Mouse (Mus musculus): ENCODE results near the gene Akip1. TPM values are rescaled to one million over a fixed set of nuclear protein-coding genes. Genes with fewer than 3 reads are reported as not detected.

Akip1 gene
- polyA plus RNA-seq, 1 experiment from 2014 or later = 33.1 TPM

- TF ChIP-seq CTCF (IDR thresholded peaks at IDR 0.05; ENCODE audit: low read depth) = no peak
- Histone ChIP-seq H3K9me3 (replicated peaks; ENCODE audit: low read length) (no peaks in the 10 kb centered on the region), H3K4me2 (ENCODE audit: low read length) (no peak overlapping the region), H3K27ac (no peak overlapping the region), H3K27me3 (ENCODE audit: insufficient read depth, low read length) (no peaks in the 10 kb centered on the region), H3K9ac (ENCODE audit: low read depth, low read length) (no peak overlapping the region), H3K36me3 (ENCODE audit: insufficient read depth, low read length) (0 out of 2 replicates have a peak, but pooled peaks cover 12% of the 10 kb centered on the region), H3K4me3 (replicated peaks; ENCODE audit: low read depth, low read length) (no peak overlapping the region), H3K4me1 (replicated peaks; ENCODE audit: insufficient read depth, low read length) (no peaks in the 10 kb centered on the region)
- ATAC-seq (replicated peaks; ENCODE audit: low FRiP score, low read depth) = no peak
- no peak for DNase-seq (ENCODE audit: low spot score)
- 92% methylated on average over 2 of the region's 2 CpGs for WGBS
Measured at GRCm38 (mm10) chr7:109713434-109713982, 10.0 kb downstream of the Akip1 start.

GRCm38 (mm10) chr7:109719286-109719685, 15.8 kb downstream of the Akip1 start:
- 60% methylated on average over 9 of the region's 9 CpGs for WGBS
- H3K36me3 ChIP-seq (ENCODE audit: insufficient read depth, low read length) = no peaks in the 10 kb centered on the region
- H3K9ac ChIP-seq (ENCODE audit: low read depth, low read length) = no peak overlapping the region
- H3K27ac ChIP-seq = no peak overlapping the region
- H3K4me3 ChIP-seq (replicated peaks; ENCODE audit: low read depth, low read length) = no peak overlapping the region
- no peaks in the 10 kb centered on the region for H3K4me1 ChIP-seq (replicated peaks; ENCODE audit: insufficient read depth, low read length)
- H3K9me3 ChIP-seq (replicated peaks; ENCODE audit: low read length) = no peaks in the 10 kb centered on the region
- no peaks in the 10 kb centered on the region for H3K27me3 ChIP-seq (ENCODE audit: insufficient read depth, low read length)
- DNase-seq (ENCODE audit: low spot score) (peak; percentile 63), ATAC-seq (replicated peaks; ENCODE audit: low FRiP score, low read depth) (no peak)
- H3K4me2 ChIP-seq (ENCODE audit: low read length) = no peak overlapping the region
- peak; percentile 67 for TF ChIP-seq CTCF (IDR thresholded peaks at IDR 0.05; ENCODE audit: low read depth)

DNA sequence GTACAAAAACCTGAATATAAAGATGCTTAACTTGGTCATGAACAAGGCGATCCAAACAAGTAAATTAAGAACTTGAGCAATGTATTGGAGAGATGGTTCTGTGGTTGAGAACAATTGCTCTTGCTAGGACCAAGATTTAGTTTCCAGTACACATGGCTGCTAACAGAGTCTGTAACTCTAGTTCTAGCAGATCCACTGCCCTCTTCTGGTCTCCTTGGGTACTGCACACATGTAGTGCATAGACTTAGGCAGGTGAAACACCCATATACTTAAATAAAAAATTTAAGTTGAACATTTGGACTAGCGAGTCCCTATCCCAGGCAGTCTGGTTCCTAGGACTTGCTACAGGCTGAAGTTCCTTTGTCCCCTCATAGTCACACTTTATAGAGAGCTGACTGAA, 19.1 kb downstream of the Akip1 start:
- H3K9me3 ChIP-seq (replicated peaks; ENCODE audit: low read length) = no peaks in the 10 kb centered on the region
- no peaks in the 10 kb centered on the region for H3K4me1 ChIP-seq (replicated peaks; ENCODE audit: insufficient read depth, low read length)
- no peak overlapping the region for H3K4me3 ChIP-seq (replicated peaks; ENCODE audit: low read depth, low read length)
- no peak overlapping the region for H3K4me2 ChIP-seq (ENCODE audit: low read length)
- H3K27me3 ChIP-seq (ENCODE audit: insufficient read depth, low read length) = no peaks in the 10 kb centered on the region
- peak; percentile 31; the same call in 1 of the 2 replicates for TF ChIP-seq CTCF (IDR thresholded peaks at IDR 0.05; ENCODE audit: low read depth)
- H3K27ac ChIP-seq = no peak overlapping the region
- DNase-seq (ENCODE audit: low spot score) (no peak), ATAC-seq (replicated peaks; ENCODE audit: low FRiP score, low read depth) (no peak)
- H3K36me3 ChIP-seq (ENCODE audit: insufficient read depth, low read length) = no peaks in the 10 kb centered on the region
- 94% methylated on average over 2 of the region's 2 CpGs for WGBS
- no peak overlapping the region for H3K9ac ChIP-seq (ENCODE audit: low read depth, low read length)

GRCm38 (mm10) chr7:109723114-109723513, 19.6 kb downstream of the Akip1 start:
- no peaks in the 10 kb centered on the region for H3K27me3 ChIP-seq (ENCODE audit: insufficient read depth, low read length)
- H3K27ac ChIP-seq = no peak overlapping the region
- ATAC-seq (replicated peaks; ENCODE audit: low FRiP score, low read depth) (no peak), DNase-seq (ENCODE audit: low spot score) (no peak)
- no peak overlapping the region for H3K9ac ChIP-seq (ENCODE audit: low read depth, low read length)
- 94% methylated on average over 8 of the region's 8 CpGs for WGBS
- H3K4me1 ChIP-seq (replicated peaks; ENCODE audit: insufficient read depth, low read length) = no peaks in the 10 kb centered on the region
- H3K36me3 ChIP-seq (ENCODE audit: insufficient read depth, low read length) = no peaks in the 10 kb centered on the region
- no peak overlapping the region for H3K4me3 ChIP-seq (replicated peaks; ENCODE audit: low read depth, low read length)
- no peaks in the 10 kb centered on the region for H3K9me3 ChIP-seq (replicated peaks; ENCODE audit: low read length)
- H3K4me2 ChIP-seq (ENCODE audit: low read length) = no peak overlapping the region
- TF ChIP-seq CTCF (IDR thresholded peaks at IDR 0.05; ENCODE audit: low read depth) = no peak

DNA sequence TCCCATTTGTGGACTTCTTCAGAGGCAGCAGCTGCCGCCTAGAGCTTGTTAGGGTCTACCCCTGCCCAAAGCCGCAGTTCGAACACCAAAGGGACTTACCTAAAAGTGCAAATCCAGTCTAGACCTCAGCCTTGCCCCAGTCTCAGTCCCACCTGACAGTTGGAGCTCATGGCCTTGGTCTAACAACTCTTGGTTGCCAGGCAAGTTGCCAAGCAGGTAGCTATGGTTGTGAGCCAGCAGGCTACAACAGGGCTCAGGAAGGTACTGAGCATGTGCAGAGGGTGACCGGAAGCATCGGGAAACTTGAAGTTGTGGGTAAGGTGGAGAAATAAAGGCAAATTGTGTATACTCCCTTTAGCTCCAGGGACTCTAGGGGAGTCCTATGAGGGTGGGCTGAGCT, 20.2 kb downstream of the Akip1 start, which contains the start of gene BC051019:
BC051019 (minus strand) TSS at position 154 of the 400 bp plus-strand sequence.
- H3K27me3 ChIP-seq (ENCODE audit: insufficient read depth, low read length) = no peaks in the 10 kb centered on the region
- no peak for TF ChIP-seq CTCF (IDR thresholded peaks at IDR 0.05; ENCODE audit: low read depth)
- WGBS = 88% methylated on average over 5 of the region's 5 CpGs
- no peak within 1 kb of the TSS for H3K9ac ChIP-seq (ENCODE audit: low read depth, low read length)
- DNase-seq (ENCODE audit: low spot score) = no peak
- H3K4me2 ChIP-seq (ENCODE audit: low read length) = no peak within 1 kb of the TSS
- H3K4me3 ChIP-seq (replicated peaks; ENCODE audit: low read depth, low read length) = no peak within 1 kb of the TSS
- no peaks in the 10 kb centered on the region for H3K36me3 ChIP-seq (ENCODE audit: insufficient read depth, low read length)
- H3K9me3 ChIP-seq (replicated peaks; ENCODE audit: low read length) = no peaks in the 10 kb centered on the region
- H3K27ac ChIP-seq = no peak within 1 kb of the TSS
- ATAC-seq (replicated peaks; ENCODE audit: low FRiP score, low read depth) = no peak
- H3K4me1 ChIP-seq (replicated peaks; ENCODE audit: insufficient read depth, low read length) = no peaks in the 10 kb centered on the region

DNA sequence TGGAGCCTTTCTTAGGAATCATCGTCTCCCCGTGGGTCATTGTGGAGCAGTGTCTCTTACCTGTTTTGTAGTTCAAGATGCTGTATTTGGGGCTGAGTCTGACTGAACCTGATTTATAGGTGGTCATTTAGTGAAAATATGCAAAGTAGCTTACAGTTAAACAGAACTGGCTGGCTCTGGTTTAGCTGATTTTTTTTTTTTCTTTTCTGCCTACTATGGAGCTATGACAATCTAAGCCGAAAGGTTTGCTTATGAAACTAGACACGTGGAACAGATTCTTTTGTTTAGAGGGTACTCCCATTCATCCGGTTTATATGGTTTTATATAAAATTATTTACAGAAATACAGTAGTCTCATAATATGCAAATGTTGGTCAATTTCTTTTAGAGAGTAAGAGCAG, 28.1 kb downstream of the Akip1 start, which contains the start of gene Ascl3:
Ascl3 (minus strand) TSS at position 101 of the 400 bp plus-strand sequence.
- 86% methylated on average over 5 of the region's 5 CpGs for WGBS
- H3K4me1 ChIP-seq (replicated peaks; ENCODE audit: insufficient read depth, low read length) = no peaks in the 10 kb centered on the region; the same call in 1 of the 2 replicates
- H3K4me2 ChIP-seq (ENCODE audit: low read length) = no peak within 1 kb of the TSS
- ATAC-seq (replicated peaks; ENCODE audit: low FRiP score, low read depth) = no peak
- no peak within 1 kb of the TSS for H3K4me3 ChIP-seq (replicated peaks; ENCODE audit: low read depth, low read length)
- H3K36me3 ChIP-seq (ENCODE audit: insufficient read depth, low read length) = peaks cover 8% of the 10 kb centered on the region; the same call in 1 of the 2 replicates
- H3K9me3 ChIP-seq (replicated peaks; ENCODE audit: low read length) = no peaks in the 10 kb centered on the region
- DNase-seq (ENCODE audit: low spot score) = no peak
- H3K9ac ChIP-seq (ENCODE audit: low read depth, low read length) = no peak within 1 kb of the TSS
- TF ChIP-seq CTCF (IDR thresholded peaks at IDR 0.05; ENCODE audit: low read depth) = no peak
- no peak within 1 kb of the TSS for H3K27ac ChIP-seq
- no peaks in the 10 kb centered on the region for H3K27me3 ChIP-seq (ENCODE audit: insufficient read depth, low read length)

Measured in kidney, postnatal 0 days (tissue).